Mouse (Mus musculus) heart, embryonic 12.5 days (tissue): Measurements from ENCODE around the gene Trip13. TPM values are rescaled to one million over a fixed set of nuclear protein-coding genes. Genes with fewer than 3 reads are reported as not detected.

ENCODE experiments used
- ATAC-seq: fragments of 200-750 bp; cut with Nextera tagmentation; 2 replicates; pipeline ENCODE4 v1.8.0; 2017; ENCODE audit warnings: moderate TSS enrichment, moderate library complexity; ENCODE audit not compliant: insufficient number of reproducible peaks, low FRiP score
- H3K27ac ChIP-seq: fragments of 300-500 bp; sonication (generic); 2 replicates; pipeline ENCODE4 v1.5.1; 2016; ENCODE audit warnings: mild to moderate bottlenecking, moderate library complexity; ENCODE audit not compliant: poor library complexity, severe bottlenecking
- H3K27me3 ChIP-seq: fragments of 300-500 bp; sonication (generic); replicated peaks from 2 replicates; pipeline ENCODE4 v1.6.1; 2016; ENCODE audit warnings: mild to moderate bottlenecking, moderate library complexity
- H3K36me3 ChIP-seq: fragments of 300-500 bp; sonication (generic); 2 replicates; pipeline ENCODE4 v1.6.1; 2016; ENCODE audit warnings: mild to moderate bottlenecking, moderate library complexity
- H3K4me1 ChIP-seq: fragments of 300-500 bp; sonication (generic); replicated peaks from 2 replicates; pipeline ENCODE4 v1.6.1; 2016; ENCODE audit warnings: mild to moderate bottlenecking
- H3K4me2 ChIP-seq: fragments of 300-500 bp; sonication (generic); 2 replicates; pipeline ENCODE4 v1.6.1; 2016; ENCODE audit warnings: mild to moderate bottlenecking, moderate library complexity
- H3K4me3 ChIP-seq: fragments of 300-500 bp; sonication (generic); 2 replicates; pipeline ENCODE4 v1.5.1; 2016; ENCODE audit warnings: mild to moderate bottlenecking
- H3K9ac ChIP-seq: fragments of 300-500 bp; sonication (generic); 2 replicates; pipeline ENCODE4 v1.6.1; 2016; ENCODE audit warnings: mild to moderate bottlenecking, moderate library complexity
- H3K9me3 ChIP-seq: fragments of 300-500 bp; sonication (generic); replicated peaks from 2 replicates; pipeline ENCODE4 v1.6.1; 2016; ENCODE audit warnings: mild to moderate bottlenecking, moderate library complexity
- WGBS: fragments of 180-500 bp; shearing (Covaris S2); methylation state at CpG from one replicate; pipeline ENCODE4 v1.1.7; 2016; 5-methylcytosine and 5-hydroxymethylcytosine counted together
- microRNA-seq: library from miRNA; unstranded; fragments of <30 nt; microRNA quantifications from one replicate; pipeline ENCODE4, GENCODE M21; 2017
- polyA plus RNA-seq: library from polyadenylated mRNA; unstranded; fragments of >200 nt; fragmentation: Nextera tagmentation; extraction: Ambion mirVana; gene quantifications from 2 replicates; pipeline ENCODE4 v1.2.1, GENCODE M21; 2016

Gene Trip13
- polyA plus RNA-seq, 1 experiment from 2014 or later = 37.7 TPM

DNA sequence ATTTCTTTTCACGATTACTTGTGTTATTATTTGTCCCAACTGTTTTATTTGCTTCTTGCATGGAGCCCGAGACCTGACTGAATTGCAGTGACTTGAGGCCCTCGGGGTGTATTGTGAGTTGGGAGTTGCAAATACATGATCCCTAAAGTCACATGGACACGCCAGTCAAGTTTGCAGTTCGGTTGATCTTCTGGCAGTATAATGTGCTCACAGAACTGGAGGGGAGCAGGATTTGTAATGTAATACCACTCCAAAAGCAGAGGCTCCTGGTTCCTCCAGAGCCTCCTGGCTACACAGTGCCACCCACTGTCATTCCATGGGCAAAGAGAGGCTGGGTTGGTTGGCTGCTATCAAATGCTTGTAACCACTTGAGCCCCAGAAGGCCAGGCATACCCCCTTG, 51.0 kb downstream of the Trip13 start:
- no peak overlapping the region for H3K27ac ChIP-seq
- H3K36me3 ChIP-seq = no peaks in the 10 kb centered on the region
- no peaks in the 10 kb centered on the region for H3K27me3 ChIP-seq
- peaks cover 21% of the 10 kb centered on the region for H3K4me1 ChIP-seq
- WGBS = 77% methylated on average over 5 of the region's 5 CpGs
- no peak overlapping the region for H3K4me3 ChIP-seq
- ATAC-seq = no peak
- no peak overlapping the region for H3K4me2 ChIP-seq
- no peak overlapping the region for H3K9ac ChIP-seq
- no peaks in the 10 kb centered on the region for H3K9me3 ChIP-seq

DNA sequence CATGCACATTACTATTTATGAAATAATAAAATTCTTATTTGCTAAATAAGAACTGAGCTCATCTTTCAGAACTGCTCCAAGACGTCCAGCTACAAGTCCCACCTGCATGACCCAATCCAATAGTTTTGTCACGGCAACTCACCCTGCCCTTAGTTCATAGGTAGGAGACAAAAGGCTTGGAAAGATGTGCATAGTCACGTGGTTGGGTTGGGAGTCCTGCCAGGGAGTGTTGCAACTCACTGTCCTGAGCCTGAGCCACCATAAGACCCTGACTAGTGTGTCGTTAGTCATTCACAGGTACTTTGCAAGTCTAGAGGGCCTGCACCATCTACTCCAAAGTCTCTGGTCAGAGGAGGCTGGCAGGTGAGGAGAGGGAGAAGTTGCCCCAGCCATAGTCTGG, 51.5 kb downstream of the Trip13 start:
- Histone ChIP-seq H3K27ac (no peak overlapping the region), H3K9ac (no peak overlapping the region), H3K9me3 (no peaks in the 10 kb centered on the region), H3K4me3 (no peak overlapping the region), H3K36me3 (no peaks in the 10 kb centered on the region), H3K4me1 (peaks cover 21% of the 10 kb centered on the region), H3K4me2 (no peak overlapping the region), H3K27me3 (no peaks in the 10 kb centered on the region)
- WGBS = 72% methylated on average over 4 of the region's 4 CpGs
- no peak for ATAC-seq

DNA sequence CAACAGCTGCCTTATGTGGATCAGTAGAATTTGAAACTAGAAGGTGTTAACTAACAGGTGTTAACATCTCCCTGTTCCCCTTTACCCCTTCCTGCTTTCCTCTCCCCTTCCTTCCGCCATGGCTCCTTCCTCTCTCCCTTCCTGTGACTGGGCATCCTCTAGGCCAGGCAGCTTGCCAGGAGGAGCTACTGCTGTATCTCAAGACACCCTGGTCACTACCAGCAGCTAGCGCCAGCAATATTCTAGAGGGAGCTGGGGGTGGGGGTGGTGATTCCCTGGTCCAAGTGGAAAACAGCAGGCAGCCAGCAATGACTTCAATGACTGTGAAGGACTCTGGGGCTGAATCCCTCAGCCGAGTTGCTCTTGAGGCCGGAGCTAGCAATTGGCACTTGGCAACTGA, 51.9 kb downstream of the Trip13 start:
- no peak overlapping the region for H3K4me3 ChIP-seq
- 55% methylated on average over 4 of the region's 4 CpGs for WGBS
- 0 out of 2 replicates have a peak, but pooled peaks have one; percentile 19 for ATAC-seq
- H3K9ac ChIP-seq = no peak overlapping the region
- no peak overlapping the region for H3K27ac ChIP-seq
- H3K4me1 ChIP-seq = peaks cover 21% of the 10 kb centered on the region
- H3K4me2 ChIP-seq = no peak overlapping the region
- no peaks in the 10 kb centered on the region for H3K27me3 ChIP-seq
- H3K36me3 ChIP-seq = no peaks in the 10 kb centered on the region
- H3K9me3 ChIP-seq = no peaks in the 10 kb centered on the region

DNA sequence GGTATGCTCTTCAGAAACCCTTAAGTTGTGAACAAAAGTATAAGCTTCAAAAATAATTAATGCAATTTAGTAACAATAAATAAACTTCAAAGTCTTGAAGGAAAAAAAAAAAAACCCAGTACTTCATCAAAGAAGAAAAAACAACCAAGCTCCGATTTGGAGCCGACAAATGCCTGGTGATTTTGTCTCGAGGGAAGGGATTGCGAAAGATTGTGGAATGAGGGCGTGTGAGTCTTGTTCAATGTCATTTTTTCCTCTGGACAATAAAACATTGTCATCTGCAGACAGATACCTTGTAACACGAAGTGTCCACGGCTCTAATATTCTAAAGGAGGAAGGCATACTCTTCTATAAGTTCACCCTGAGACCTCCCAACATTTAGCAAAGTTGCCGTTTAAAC, 56.2 kb downstream of the Trip13 start:
- no peaks in the 10 kb centered on the region for H3K36me3 ChIP-seq
- no peak overlapping the region for H3K9ac ChIP-seq
- ATAC-seq = no peak
- no peak overlapping the region for H3K4me2 ChIP-seq
- H3K27me3 ChIP-seq = no peaks in the 10 kb centered on the region
- WGBS = 75% methylated on average over 8 of the region's 8 CpGs
- no peak overlapping the region for H3K4me3 ChIP-seq
- no peak overlapping the region for H3K27ac ChIP-seq
- H3K4me1 ChIP-seq = peaks cover 8% of the 10 kb centered on the region
- peaks cover 6% of the 10 kb centered on the region; the same call in 1 of the 2 replicates for H3K9me3 ChIP-seq

DNA sequence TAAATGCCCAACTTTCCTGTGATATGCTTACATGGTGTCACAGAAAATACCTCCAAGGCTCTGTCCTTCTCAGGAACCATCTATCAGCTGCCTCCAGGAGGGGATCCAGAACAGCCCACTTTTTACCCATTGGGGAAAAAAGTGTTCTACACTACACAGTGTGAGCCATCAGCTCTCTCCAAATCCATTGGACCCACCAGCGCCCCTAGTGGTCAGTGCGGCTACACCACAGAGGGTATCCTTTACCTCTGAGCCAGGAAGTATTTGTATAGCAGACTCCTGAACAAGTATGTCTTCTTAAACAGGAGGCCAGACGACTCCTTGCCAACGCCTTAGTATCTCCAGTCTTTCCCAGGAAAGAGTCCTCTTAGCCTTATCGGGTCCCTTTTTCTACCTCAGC, 57.8 kb downstream of the Trip13 start:
- Histone ChIP-seq H3K9ac (no peak overlapping the region), H3K4me3 (no peak overlapping the region), H3K4me2 (no peak overlapping the region), H3K4me1 (no peaks in the 10 kb centered on the region), H3K9me3 (peaks cover 6% of the 10 kb centered on the region; the same call in 1 of the 2 replicates), H3K36me3 (no peaks in the 10 kb centered on the region), H3K27ac (no peak overlapping the region), H3K27me3 (no peaks in the 10 kb centered on the region)
- 76% methylated on average over 5 of the region's 5 CpGs for WGBS
- ATAC-seq = no peak

GRCm38 (mm10) chr13:73872159-73872558, 65.4 kb downstream of the Trip13 start:
- Histone ChIP-seq H3K9me3 (no peaks in the 10 kb centered on the region), H3K27me3 (no peaks in the 10 kb centered on the region), H3K4me2 (no peak overlapping the region), H3K4me1 (no peaks in the 10 kb centered on the region), H3K27ac (no peak overlapping the region), H3K36me3 (no peaks in the 10 kb centered on the region), H3K9ac (no peak overlapping the region), H3K4me3 (no peak overlapping the region)
- no peak for ATAC-seq
- WGBS = 55% methylated on average over 2 of the region's 2 CpGs

Small RNA genes within 50 kb of the gene (microRNA-seq; reads per million reads assigned to microRNA genes)
- not detected for gene Gm25197

Other genes with a start within 250 kb of the Trip13 start
- gene Slc6a19, start 232.9 kb downstream of the Trip13 start, polyA plus RNA-seq = not detected in 2 replicates
- gene Slc12a7, start 204.7 kb downstream of the Trip13 start, polyA plus RNA-seq = 52.1 and 53.2 TPM in 2 replicates
- 4.9 and 5.5 TPM in 2 replicates for gene Nkd2, start 90.2 kb downstream of the Trip13 start, polyA plus RNA-seq
- 39.8 and 41.0 TPM in 2 replicates for gene Brd9, start within 50 bp of the Trip13 start, polyA plus RNA-seq
- not detected in 2 replicates for gene Zdhhc11, start 26.1 kb upstream of the Trip13 start, polyA plus RNA-seq
- gene Tppp, start 71.6 kb upstream of the Trip13 start, polyA plus RNA-seq = 3.4 and 3.8 TPM in 2 replicates
- gene Cep72, start 124.5 kb upstream of the Trip13 start, polyA plus RNA-seq = 12.8 and 15.3 TPM in 2 replicates
- gene Slc9a3, start 183.7 kb upstream of the Trip13 start, polyA plus RNA-seq = not detected in 2 replicates